Mouse (Mus musculus) kidney, embryonic 15.5 days (tissue): ENCODE data around the gene Slc7a4. TPM values are rescaled to one million over a fixed set of nuclear protein-coding genes. Genes with fewer than 3 reads are reported as not detected.

Experiments used
- ATAC-seq: fragments of 200-750 bp; cut with Nextera tagmentation; replicated peaks from 2 replicates; pipeline ENCODE4 v1.8.0; 2017; ENCODE audit warnings: moderate TSS enrichment; ENCODE audit not compliant: low FRiP score
- H3K27ac ChIP-seq: fragments of 300-500 bp; sonication (generic); 2 replicates; pipeline ENCODE4 v1.5.1; 2015; ENCODE audit warnings: mild to moderate bottlenecking, inconsistent platforms
- H3K27me3 ChIP-seq: fragments of 300-500 bp; sonication (generic); 2 replicates; pipeline ENCODE4 v1.6.1; 2015; ENCODE audit warnings: inconsistent platforms
- H3K36me3 ChIP-seq: fragments of 300-500 bp; sonication (generic); 2 replicates; pipeline ENCODE4 v1.6.1; 2015; ENCODE audit warnings: inconsistent platforms
- H3K4me1 ChIP-seq: fragments of 300-500 bp; sonication (generic); 2 replicates; pipeline ENCODE4 v1.6.1; 2015; ENCODE audit warnings: inconsistent platforms
- H3K4me2 ChIP-seq: fragments of 300-500 bp; sonication (generic); 2 replicates; pipeline ENCODE4 v1.6.1; 2015; ENCODE audit warnings: moderate library complexity, mild to moderate bottlenecking, inconsistent platforms
- H3K4me3 ChIP-seq: fragments of 300-500 bp; sonication (generic); replicated peaks from 2 replicates; pipeline ENCODE4 v1.5.1; 2015; ENCODE audit warnings: mild to moderate bottlenecking, inconsistent platforms
- H3K9ac ChIP-seq: fragments of 300-500 bp; sonication (generic); 2 replicates; pipeline ENCODE4 v1.6.1; 2015; ENCODE audit warnings: mild to moderate bottlenecking, inconsistent platforms
- H3K9me3 ChIP-seq: fragments of 300-500 bp; sonication (generic); replicated peaks from 2 replicates; pipeline ENCODE4 v1.6.1; 2016; ENCODE audit warnings: inconsistent platforms
- WGBS: fragments of 180-500 bp; shearing (Covaris S2); methylation state at CpG from one replicate; pipeline ENCODE4 v1.1.7; 2015; ENCODE audit warnings: mixed read lengths; 5-methylcytosine and 5-hydroxymethylcytosine counted together
- polyA plus RNA-seq: library from polyadenylated mRNA; unstranded; fragments of >200 nt; fragmentation: Nextera tagmentation; extraction: Ambion mirVana; gene quantifications from 2 replicates; pipeline ENCODE4 v1.2.1, GENCODE M21; 2015

Gene Slc7a4
- polyA plus RNA-seq, 1 experiment from 2014 or later = 10.3 TPM

GRCm38 (mm10) chr16:17600944-17601562 lies 18.0 kb upstream of the Slc7a4 start:
- Histone ChIP-seq H3K27ac (no peak overlapping the region), H3K4me2 (no peak overlapping the region), H3K4me3 (no peak overlapping the region), H3K9ac (no peak overlapping the region), H3K4me1 (no peaks in the 10 kb centered on the region), H3K9me3 (no peaks in the 10 kb centered on the region), H3K27me3 (0 out of 2 replicates have a peak, but pooled peaks cover 6% of the 10 kb centered on the region), H3K36me3 (no peaks in the 10 kb centered on the region)
- 60% methylated on average over 3 of the region's 3 CpGs for WGBS
- no peak for ATAC-seq

GRCm38 (mm10) chr16:17590731-17591130 lies 7.7 kb upstream of the Slc7a4 start:
- Histone ChIP-seq H3K27me3 (no peaks in the 10 kb centered on the region), H3K9me3 (0 out of 2 replicates have a peak, but pooled peaks cover 4% of the 10 kb centered on the region), H3K4me2 (no peak overlapping the region), H3K9ac (no peak overlapping the region), H3K27ac (no peak overlapping the region), H3K36me3 (no peaks in the 10 kb centered on the region), H3K4me1 (no peaks in the 10 kb centered on the region), H3K4me3 (no peak overlapping the region)
- WGBS = 4% methylated on average over 2 of the region's 2 CpGs
- ATAC-seq = peak; percentile 40; the same call in 1 of the 2 replicates

- ATAC-seq = no peak
- Histone ChIP-seq H3K36me3 (no peaks in the 10 kb centered on the region), H3K4me1 (no peaks in the 10 kb centered on the region), H3K9ac (no peak overlapping the region), H3K4me2 (no peak overlapping the region), H3K27me3 (no peaks in the 10 kb centered on the region), H3K9me3 (0 out of 2 replicates have a peak, but pooled peaks cover 4% of the 10 kb centered on the region), H3K4me3 (no peak overlapping the region), H3K27ac (no peak overlapping the region)
- 77% methylated on average over 7 of the region's 7 CpGs for WGBS
Observed at GRCm38 (mm10) chr16:17584555-17584954, 1.5 kb upstream of the Slc7a4 start.

- Histone ChIP-seq H3K4me3 (peak overlapping the region; percentile 58), H3K4me1 (peaks cover 14% of the 10 kb centered on the region), H3K4me2 (peak overlapping the region; percentile 94), H3K9ac (peak overlapping the region; percentile 49), H3K27ac (no peak overlapping the region), H3K27me3 (peaks cover 46% of the 10 kb centered on the region), H3K36me3 (no peaks in the 10 kb centered on the region), H3K9me3 (no peaks in the 10 kb centered on the region)
- ATAC-seq = no peak
- 14% methylated on average over 8 of the region's 8 CpGs for WGBS
Observed at GRCm38 (mm10) chr16:17576825-17577215, 6.2 kb downstream of the Slc7a4 start.

GRCm38 (mm10) chr16:17575870-17576824 lies 6.9 kb downstream of the Slc7a4 start:
- Histone ChIP-seq H3K27me3 (peaks cover 46% of the 10 kb centered on the region), H3K4me3 (peak overlapping the region; percentile 58), H3K27ac (0 out of 2 replicates have a peak overlapping the region, but pooled peaks have one; percentile 41), H3K36me3 (no peaks in the 10 kb centered on the region), H3K9ac (peak overlapping the region; percentile 49), H3K4me1 (peaks cover 14% of the 10 kb centered on the region), H3K4me2 (peak overlapping the region; percentile 94), H3K9me3 (no peaks in the 10 kb centered on the region)
- ATAC-seq = peak; percentile 66
- 14% methylated on average over 45 of the region's 45 CpGs for WGBS

GRCm38 (mm10) chr16:17566186-17566585 lies 16.8 kb downstream of the Slc7a4 start:
- H3K4me1 ChIP-seq = peaks cover 14% of the 10 kb centered on the region
- no peak for ATAC-seq
- H3K9me3 ChIP-seq = no peaks in the 10 kb centered on the region
- no peak overlapping the region for H3K4me2 ChIP-seq
- no peak overlapping the region for H3K27ac ChIP-seq
- H3K27me3 ChIP-seq = peaks cover 11% of the 10 kb centered on the region
- no peak overlapping the region for H3K9ac ChIP-seq
- no peaks in the 10 kb centered on the region for H3K36me3 ChIP-seq
- WGBS = 11% methylated on average over 4 of the region's 4 CpGs
- no peak overlapping the region for H3K4me3 ChIP-seq

- 69% methylated on average over 3 of the region's 3 CpGs for WGBS
- Histone ChIP-seq H3K27me3 (peaks cover 11% of the 10 kb centered on the region), H3K36me3 (no peaks in the 10 kb centered on the region), H3K27ac (no peak overlapping the region), H3K4me3 (no peak overlapping the region), H3K4me2 (no peak overlapping the region), H3K9me3 (no peaks in the 10 kb centered on the region), H3K4me1 (peaks cover 23% of the 10 kb centered on the region), H3K9ac (no peak overlapping the region)
- no peak for ATAC-seq
Observed at GRCm38 (mm10) chr16:17564771-17565170, 18.2 kb downstream of the Slc7a4 start.

GRCm38 (mm10) chr16:17564221-17564620 lies 18.8 kb downstream of the Slc7a4 start:
- Histone ChIP-seq H3K4me1 (peaks cover 28% of the 10 kb centered on the region), H3K4me2 (no peak overlapping the region), H3K27ac (no peak overlapping the region), H3K36me3 (no peaks in the 10 kb centered on the region), H3K27me3 (peaks cover 11% of the 10 kb centered on the region), H3K9me3 (no peaks in the 10 kb centered on the region), H3K4me3 (no peak overlapping the region), H3K9ac (no peak overlapping the region)
- WGBS = 85% methylated on average over 2 of the region's 2 CpGs
- no peak for ATAC-seq

GRCm38 (mm10) chr16:17563580-17563979 lies 19.4 kb downstream of the Slc7a4 start:
- no peak for ATAC-seq
- H3K4me3 ChIP-seq = no peak overlapping the region
- peaks cover 11% of the 10 kb centered on the region for H3K27me3 ChIP-seq
- H3K36me3 ChIP-seq = no peaks in the 10 kb centered on the region
- H3K9ac ChIP-seq = no peak overlapping the region
- no peak overlapping the region for H3K27ac ChIP-seq
- H3K4me2 ChIP-seq = no peak overlapping the region
- no peaks in the 10 kb centered on the region for H3K9me3 ChIP-seq
- WGBS = 47% methylated on average over 1 of the region's 1 CpGs
- H3K4me1 ChIP-seq = peaks cover 35% of the 10 kb centered on the region

GRCm38 (mm10) chr16:17561751-17562208 lies 21.2 kb downstream of the Slc7a4 start, which contains the start of gene P2rx6:
Gene P2rx6, plus strand, starts transcription at chr16:17561885.
- Histone ChIP-seq H3K4me3 (peak within 1 kb of the TSS; percentile 35), H3K4me1 (peaks cover 41% of the 10 kb centered on the region), H3K9me3 (no peaks in the 10 kb centered on the region), H3K4me2 (peak within 1 kb of the TSS; percentile 63), H3K27ac (peak within 1 kb of the TSS; percentile 80), H3K27me3 (peaks cover 8% of the 10 kb centered on the region), H3K9ac (peak within 1 kb of the TSS; percentile 24; the same call in 1 of the 2 replicates), H3K36me3 (no peaks in the 10 kb centered on the region)
- 1% methylated on average over 10 of the region's 10 CpGs for WGBS
- ATAC-seq = peak; percentile 55

GRCm38 (mm10) chr16:17561128-17561750 lies 21.8 kb downstream of the Slc7a4 start, which contains the start of gene Lrrc74b:
Gene Lrrc74b, minus strand, starts transcription at chr16:17561247.
- peaks cover 8% of the 10 kb centered on the region for H3K27me3 ChIP-seq
- peak within 1 kb of the TSS; percentile 24; the same call in 1 of the 2 replicates for H3K9ac ChIP-seq
- H3K4me2 ChIP-seq = peak within 1 kb of the TSS; percentile 63
- H3K4me1 ChIP-seq = peaks cover 41% of the 10 kb centered on the region
- H3K27ac ChIP-seq = peak within 1 kb of the TSS; percentile 80
- no peaks in the 10 kb centered on the region for H3K36me3 ChIP-seq
- H3K4me3 ChIP-seq = peak within 1 kb of the TSS; percentile 35
- H3K9me3 ChIP-seq = no peaks in the 10 kb centered on the region
- peak; percentile 84 for ATAC-seq
- 1% methylated on average over 22 of the region's 22 CpGs for WGBS
